Mouse (Mus musculus): Measurements from ENCODE around the gene Mkrn2os. TPM values are rescaled to one million over a fixed set of nuclear protein-coding genes. Genes with fewer than 3 reads are reported as not detected.

Mkrn2os gene
- total and polyA plus RNA-seq, 2 experiments from 2014 or later, result 0.37 TPM; not detected in 1

GRCm38 (mm10) chr6:115565479-115566045, 26.8 kb downstream of the Mkrn2os start:
- DNase-seq (ENCODE audit: low spot score) (no peak), ATAC-seq (ENCODE audit: insufficient read depth, low read depth) (no peak)
- Histone ChIP-seq H3K9me3 (replicated peaks; ENCODE audit: control insufficient read depth, low read length) (no peaks in the 10 kb centered on the region), H3K4me1 (ENCODE audit: control insufficient read depth, insufficient read depth) (no peaks in the 10 kb centered on the region), H3K27me3 (ENCODE audit: control insufficient read depth, insufficient read depth, low read length) (no peaks in the 10 kb centered on the region), H3K27ac (ENCODE audit: low read depth) (no peak overlapping the region), H3K4me3 (ENCODE audit: low read depth, low read length) (no peak overlapping the region), H3K4me2 (ENCODE audit: low read depth, low read length) (no peak overlapping the region), H3K9ac (replicated peaks; ENCODE audit: low read depth, low read length) (no peak overlapping the region), H3K36me3 (replicated peaks; ENCODE audit: control insufficient read depth, insufficient read depth, low read length) (peaks cover 44% of the 10 kb centered on the region)
- TF ChIP-seq CTCF (IDR thresholded peaks at IDR 0.05; ENCODE audit: low read depth) (no peak), EP300 (IDR thresholded peaks at IDR 0.05; ENCODE audit: low read depth) (no peak)
- whole genome bisulfite sequencing, result 82% methylated on average over 6 of the region's 6 CpGs

GRCm38 (mm10) chr6:115559651-115560632, 32.4 kb downstream of the Mkrn2os start:
- Histone ChIP-seq H3K9ac (replicated peaks; ENCODE audit: low read depth, low read length) (no peak overlapping the region), H3K27me3 (ENCODE audit: control insufficient read depth, insufficient read depth, low read length) (no peaks in the 10 kb centered on the region), H3K36me3 (replicated peaks; ENCODE audit: control insufficient read depth, insufficient read depth, low read length) (peaks cover 14% of the 10 kb centered on the region), H3K9me3 (replicated peaks; ENCODE audit: control insufficient read depth, low read length) (no peaks in the 10 kb centered on the region), H3K4me3 (ENCODE audit: low read depth, low read length) (no peak overlapping the region), H3K27ac (ENCODE audit: low read depth) (peak overlapping the region; percentile 53), H3K4me1 (ENCODE audit: control insufficient read depth, insufficient read depth) (peaks cover 12% of the 10 kb centered on the region; the same call in 1 of the 2 replicates), H3K4me2 (ENCODE audit: low read depth, low read length) (peak overlapping the region; percentile 12; the same call in 1 of the 2 replicates)
- WGBS, result 36% methylated on average over 21 of the region's 21 CpGs
- peak; percentile 63 for DNase-seq (ENCODE audit: low spot score)
- peak; percentile 78 for ATAC-seq (ENCODE audit: insufficient read depth, low read depth)
- TF ChIP-seq EP300 (IDR thresholded peaks at IDR 0.05; ENCODE audit: low read depth), result no peak
- no peak for TF ChIP-seq CTCF (IDR thresholded peaks at IDR 0.05; ENCODE audit: low read depth)

GRCm38 (mm10) chr6:115558176-115558575, 34.2 kb downstream of the Mkrn2os start:
- no peaks in the 10 kb centered on the region for H3K9me3 ChIP-seq (replicated peaks; ENCODE audit: control insufficient read depth, low read length)
- no peak overlapping the region for H3K9ac ChIP-seq (replicated peaks; ENCODE audit: low read depth, low read length)
- 90% methylated on average over 2 of the region's 2 CpGs for WGBS
- no peak overlapping the region for H3K4me3 ChIP-seq (ENCODE audit: low read depth, low read length)
- no peak for TF ChIP-seq CTCF (IDR thresholded peaks at IDR 0.05; ENCODE audit: low read depth)
- TF ChIP-seq EP300 (IDR thresholded peaks at IDR 0.05; ENCODE audit: low read depth), result no peak
- no peak overlapping the region for H3K4me2 ChIP-seq (ENCODE audit: low read depth, low read length)
- no peak overlapping the region for H3K27ac ChIP-seq (ENCODE audit: low read depth)
- peaks cover 12% of the 10 kb centered on the region; the same call in 1 of the 2 replicates for H3K4me1 ChIP-seq (ENCODE audit: control insufficient read depth, insufficient read depth)
- peaks cover 17% of the 10 kb centered on the region; the same call in 1 of the 2 replicates for H3K36me3 ChIP-seq (replicated peaks; ENCODE audit: control insufficient read depth, insufficient read depth, low read length)
- ATAC-seq (ENCODE audit: insufficient read depth, low read depth) (no peak), DNase-seq (ENCODE audit: low spot score) (no peak)
- no peaks in the 10 kb centered on the region for H3K27me3 ChIP-seq (ENCODE audit: control insufficient read depth, insufficient read depth, low read length)

GRCm38 (mm10) chr6:115555485-115555884, 36.9 kb downstream of the Mkrn2os start:
- DNase-seq (ENCODE audit: low spot score), result peak; percentile 49
- Histone ChIP-seq H3K4me3 (ENCODE audit: low read depth, low read length) (no peak overlapping the region), H3K4me1 (ENCODE audit: control insufficient read depth, insufficient read depth) (peaks cover 11% of the 10 kb centered on the region; the same call in 1 of the 2 replicates), H3K4me2 (ENCODE audit: low read depth, low read length) (no peak overlapping the region), H3K9me3 (replicated peaks; ENCODE audit: control insufficient read depth, low read length) (no peaks in the 10 kb centered on the region), H3K27ac (ENCODE audit: low read depth) (no peak overlapping the region), H3K36me3 (replicated peaks; ENCODE audit: control insufficient read depth, insufficient read depth, low read length) (peaks cover 14% of the 10 kb centered on the region; the same call in 1 of the 2 replicates), H3K9ac (replicated peaks; ENCODE audit: low read depth, low read length) (no peak overlapping the region), H3K27me3 (ENCODE audit: control insufficient read depth, insufficient read depth, low read length) (no peaks in the 10 kb centered on the region)
- WGBS, result 38% methylated on average over 5 of the region's 5 CpGs
- ATAC-seq (ENCODE audit: insufficient read depth, low read depth), result no peak; the same call in 1 of the 2 replicates
- TF ChIP-seq CTCF (IDR thresholded peaks at IDR 0.05; ENCODE audit: low read depth) (peak; percentile 43; the same call in 1 of the 2 replicates), EP300 (IDR thresholded peaks at IDR 0.05; ENCODE audit: low read depth) (no peak)

- H3K4me1 ChIP-seq (ENCODE audit: control insufficient read depth, insufficient read depth), result peaks cover 10% of the 10 kb centered on the region; the same call in 1 of the 2 replicates
- no peak overlapping the region for H3K4me2 ChIP-seq (ENCODE audit: low read depth, low read length)
- H3K9me3 ChIP-seq (replicated peaks; ENCODE audit: control insufficient read depth, low read length), result no peaks in the 10 kb centered on the region
- no peak for ATAC-seq (ENCODE audit: insufficient read depth, low read depth)
- TF ChIP-seq EP300 (IDR thresholded peaks at IDR 0.05; ENCODE audit: low read depth) (no peak), CTCF (IDR thresholded peaks at IDR 0.05; ENCODE audit: low read depth) (peak; percentile 78)
- WGBS, result 81% methylated on average over 5 of the region's 5 CpGs
- H3K9ac ChIP-seq (replicated peaks; ENCODE audit: low read depth, low read length), result no peak overlapping the region
- H3K36me3 ChIP-seq (replicated peaks; ENCODE audit: control insufficient read depth, insufficient read depth, low read length), result peaks cover 26% of the 10 kb centered on the region
- H3K4me3 ChIP-seq (ENCODE audit: low read depth, low read length), result no peak overlapping the region
- no peaks in the 10 kb centered on the region for H3K27me3 ChIP-seq (ENCODE audit: control insufficient read depth, insufficient read depth, low read length)
- no peak overlapping the region for H3K27ac ChIP-seq (ENCODE audit: low read depth)
- DNase-seq (ENCODE audit: low spot score), result no peak
Observed at GRCm38 (mm10) chr6:115546276-115546675, 46.1 kb downstream of the Mkrn2os start.
